Mouse (Mus musculus) CD8-positive naive resting alpha-beta T cell, adult 57 days (primary cell): Measurements from ENCODE around the gene Rgs16. TPM values are rescaled to one million over a fixed set of nuclear protein-coding genes. Genes with fewer than 3 reads are reported as not detected.

Experiments
- total RNA-seq: library from RNA; stranded (reverse); gene quantifications from one replicate; pipeline ENCODE4 v1.2.4, GENCODE M21; 2023

The Rgs16 gene
- 6.3 TPM for total RNA-seq

GRCm38 (mm10) chr1:153740145-153740544, at the start of gene Rgs16:
Rgs16 (plus strand) TSS chr1:153740349.

GRCm38 (mm10) chr1:153749211-153749801, 9.2 kb downstream of the Rgs16 start, which contains the start of gene Rnasel:
Rnasel (plus strand) TSS chr1:153749426.

Other genes with a start within 250 kb of the Rgs16 start
- gene Npl, start 190.3 kb upstream of the Rgs16 start, total RNA-seq, result 1.0 TPM
- not detected for gene Rgs8, start 87.3 kb upstream of the Rgs16 start, total RNA-seq
- 37.6 TPM for gene Rnasel, start 9.1 kb downstream of the Rgs16 start, total RNA-seq
- not detected for gene Rgsl1, start 103.8 kb downstream of the Rgs16 start, total RNA-seq
- gene Teddm1b, start 134.0 kb downstream of the Rgs16 start, total RNA-seq, result not detected
- not detected for gene Teddm1a, start 151.4 kb downstream of the Rgs16 start, total RNA-seq
- gene Glul, start 159.6 kb downstream of the Rgs16 start, total RNA-seq, result 116 TPM
- gene Teddm2, start 159.9 kb downstream of the Rgs16 start, total RNA-seq, result 1.3 TPM